Mouse (Mus musculus): Measurements from ENCODE around the gene Amotl1. TPM values are rescaled to one million over a fixed set of nuclear protein-coding genes. Genes with fewer than 3 reads are reported as not detected.

The Amotl1 gene
- total and polyA plus RNA-seq, 2 experiments, result 4.0 to 5.0 TPM

DNA sequence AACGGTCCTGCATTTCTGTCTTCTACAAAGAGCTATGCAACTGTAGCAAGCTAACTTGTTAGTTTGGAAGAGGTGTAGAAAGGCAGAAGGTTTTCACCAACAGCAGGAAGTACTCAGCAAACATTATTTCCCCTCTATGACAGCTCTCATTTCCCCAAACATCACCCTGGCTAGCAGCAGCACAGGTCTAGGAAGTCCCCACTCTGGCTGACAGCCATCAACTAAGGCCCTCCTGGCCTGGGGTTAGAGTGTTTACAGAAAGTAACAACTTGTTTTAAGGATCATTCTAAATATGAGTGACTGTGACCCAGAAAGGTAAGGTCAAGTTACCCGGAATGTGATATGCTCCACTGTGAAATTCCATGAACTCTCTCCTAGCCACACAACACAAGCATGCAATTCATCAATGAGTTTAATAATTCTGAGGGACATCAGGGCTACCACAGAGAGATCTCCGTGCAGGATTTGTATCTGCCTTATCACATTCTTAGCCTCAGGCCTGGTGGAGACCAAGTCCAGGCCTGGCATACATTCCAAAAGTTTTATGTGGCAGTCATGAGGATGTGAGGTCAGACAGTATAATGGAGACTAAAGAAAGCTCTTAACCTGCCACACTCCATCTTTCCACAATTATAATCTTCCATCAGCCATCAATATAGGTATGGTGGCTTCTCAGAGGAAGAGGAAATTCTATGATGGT lies 123.7 kb downstream of the Amotl1 start:
- Histone ChIP-seq H3K9ac (ENCODE audit: low read depth, low read length) (no peak overlapping the region), H3K36me3 (ENCODE audit: control insufficient read depth, insufficient read depth, low read length) (no peaks in the 10 kb centered on the region), H3K79me2 (ENCODE audit: control insufficient read depth, insufficient read depth, low read length) (no peaks in the 10 kb centered on the region), H3K27me3 (ENCODE audit: control insufficient read depth, insufficient read depth, low read length) (no peaks in the 10 kb centered on the region), H3K4me1 (ENCODE audit: control insufficient read depth, insufficient read depth, low read length) (no peaks in the 10 kb centered on the region), H3K27ac (replicated peaks; ENCODE audit: insufficient read depth, low read depth, low read length) (no peak overlapping the region), H3K4me3 (ENCODE audit: insufficient read depth, low read depth, low read length) (no peak overlapping the region)
- WGBS, result 61% methylated on average over 3 of the region's 3 CpGs
- TF ChIP-seq CTCF (IDR thresholded peaks at IDR 0.05; ENCODE audit: low read depth, low read length) (no peak), POLR2A (IDR thresholded peaks at IDR 0.05; ENCODE audit: extremely low read depth, insufficient read depth, low read length) (no peak)
- no peak for DNase-seq (ENCODE audit: extremely low read depth, low read depth, low spot score)

DNA sequence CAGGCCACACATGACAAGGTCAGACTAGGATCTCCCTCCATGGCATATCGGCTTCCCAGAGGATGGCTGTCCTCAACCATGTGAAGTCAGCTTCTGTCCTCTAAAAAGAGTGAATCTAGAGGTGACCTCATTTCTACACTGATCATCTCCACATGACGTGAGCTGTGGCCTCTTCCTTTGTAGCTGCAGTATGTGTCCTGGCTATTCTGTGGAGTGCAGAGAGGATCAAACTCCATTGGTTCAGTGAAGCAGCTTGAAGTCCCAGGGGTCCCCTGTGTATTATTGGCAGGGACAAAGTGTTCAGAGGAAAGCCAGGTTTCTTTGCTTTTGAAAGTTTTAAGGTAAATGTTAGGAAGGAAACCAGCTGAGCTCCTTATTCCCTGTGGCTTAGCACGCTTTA lies 126.8 kb downstream of the Amotl1 start:
- Histone ChIP-seq H3K4me1 (ENCODE audit: control insufficient read depth, insufficient read depth, low read length) (no peaks in the 10 kb centered on the region), H3K9ac (ENCODE audit: low read depth, low read length) (no peak overlapping the region), H3K27me3 (ENCODE audit: control insufficient read depth, insufficient read depth, low read length) (no peaks in the 10 kb centered on the region), H3K79me2 (ENCODE audit: control insufficient read depth, insufficient read depth, low read length) (no peaks in the 10 kb centered on the region), H3K36me3 (ENCODE audit: control insufficient read depth, insufficient read depth, low read length) (peaks cover 3% of the 10 kb centered on the region; the same call in 1 of the 2 replicates), H3K27ac (replicated peaks; ENCODE audit: insufficient read depth, low read depth, low read length) (no peak overlapping the region), H3K4me3 (ENCODE audit: insufficient read depth, low read depth, low read length) (no peak overlapping the region)
- TF ChIP-seq CTCF (IDR thresholded peaks at IDR 0.05; ENCODE audit: low read depth, low read length), result no peak
- DNase-seq (ENCODE audit: extremely low read depth, low read depth, low spot score), result no peak
- WGBS, result 89% methylated on average over 3 of the region's 3 CpGs

DNA sequence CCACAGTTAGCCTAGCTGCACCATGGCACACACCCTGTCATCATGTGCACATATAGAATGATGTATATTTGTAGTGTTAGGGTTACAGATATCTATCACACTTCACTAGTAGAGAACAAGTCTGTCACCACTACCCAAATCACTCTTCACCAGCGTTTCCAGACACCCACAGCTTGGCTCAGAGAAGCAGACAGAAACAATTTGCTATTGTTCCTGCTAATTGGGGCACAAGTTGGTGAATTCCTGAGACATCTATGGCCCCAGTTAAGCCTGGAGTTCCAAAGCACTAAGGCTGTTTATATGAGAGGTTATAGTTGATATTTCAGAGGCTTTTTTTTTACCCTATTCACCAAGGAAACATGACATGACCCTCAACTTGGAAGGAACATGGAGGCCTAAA lies 127.6 kb downstream of the Amotl1 start:
- no peak for TF ChIP-seq POLR2A (IDR thresholded peaks at IDR 0.05; ENCODE audit: extremely low read depth, insufficient read depth, low read length)
- no peak for TF ChIP-seq CTCF (IDR thresholded peaks at IDR 0.05; ENCODE audit: low read depth, low read length)
- 76% methylated on average over 1 of the region's 1 CpGs for whole genome bisulfite sequencing
- H3K27ac ChIP-seq (replicated peaks; ENCODE audit: insufficient read depth, low read depth, low read length), result no peak overlapping the region
- H3K4me1 ChIP-seq (ENCODE audit: control insufficient read depth, insufficient read depth, low read length), result no peaks in the 10 kb centered on the region
- H3K36me3 ChIP-seq (ENCODE audit: control insufficient read depth, insufficient read depth, low read length), result peaks cover 6% of the 10 kb centered on the region
- no peaks in the 10 kb centered on the region for H3K27me3 ChIP-seq (ENCODE audit: control insufficient read depth, insufficient read depth, low read length)
- H3K79me2 ChIP-seq (ENCODE audit: control insufficient read depth, insufficient read depth, low read length), result no peaks in the 10 kb centered on the region
- no peak overlapping the region for H3K4me3 ChIP-seq (ENCODE audit: insufficient read depth, low read depth, low read length)
- no peak overlapping the region for H3K9ac ChIP-seq (ENCODE audit: low read depth, low read length)
- DNase-seq (ENCODE audit: extremely low read depth, low read depth, low spot score), result no peak

DNA sequence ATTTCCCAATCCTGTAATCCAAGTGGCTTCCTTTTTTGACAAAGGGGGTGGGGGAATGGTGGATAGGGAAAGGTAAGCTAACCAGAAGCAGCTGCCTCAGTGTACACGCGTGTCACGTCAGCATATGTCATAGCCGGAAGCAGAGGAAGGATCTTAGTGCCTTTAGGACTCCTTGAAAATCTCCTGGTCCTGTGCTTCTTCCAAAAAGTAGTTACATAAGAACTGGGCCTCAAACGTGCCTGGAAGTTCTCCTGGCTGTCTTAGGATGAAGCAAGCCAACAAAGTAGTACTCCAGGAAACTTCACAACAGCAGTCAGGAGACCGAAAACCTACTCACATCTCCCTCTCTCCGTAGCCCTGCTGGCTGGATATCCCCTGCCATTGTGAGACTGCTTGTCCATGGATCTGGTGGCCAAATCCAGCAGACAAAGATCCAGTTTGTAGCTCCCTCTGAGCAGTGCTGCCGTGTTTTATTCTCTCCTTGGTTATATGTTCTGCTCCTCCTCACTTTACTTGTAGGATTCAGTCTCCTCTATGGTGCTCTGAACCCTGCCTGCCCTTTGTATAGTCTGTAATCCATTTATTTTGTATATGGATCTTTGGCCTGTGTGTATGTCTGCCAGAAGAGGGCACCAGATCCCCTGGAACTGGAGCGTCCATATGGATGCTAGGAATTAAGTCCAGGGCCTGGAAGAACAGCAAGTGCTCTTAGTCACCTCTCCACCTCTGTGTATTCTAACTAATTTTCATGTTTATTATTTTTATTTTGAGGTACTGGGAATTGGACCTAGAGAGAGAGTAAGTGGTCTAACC lies 132.0 kb downstream of the Amotl1 start:
- H3K79me2 ChIP-seq (ENCODE audit: control insufficient read depth, insufficient read depth, low read length), result no peaks in the 10 kb centered on the region
- TF ChIP-seq POLR2A (IDR thresholded peaks at IDR 0.05; ENCODE audit: extremely low read depth, insufficient read depth, low read length) (no peak), CTCF (IDR thresholded peaks at IDR 0.05; ENCODE audit: low read depth, low read length) (peak; percentile 39)
- no peaks in the 10 kb centered on the region for H3K4me1 ChIP-seq (ENCODE audit: control insufficient read depth, insufficient read depth, low read length)
- H3K27ac ChIP-seq (replicated peaks; ENCODE audit: insufficient read depth, low read depth, low read length), result no peak overlapping the region
- no peaks in the 10 kb centered on the region for H3K27me3 ChIP-seq (ENCODE audit: control insufficient read depth, insufficient read depth, low read length)
- H3K9ac ChIP-seq (ENCODE audit: low read depth, low read length), result no peak overlapping the region
- DNase-seq (ENCODE audit: extremely low read depth, low read depth, low spot score), result no peak
- WGBS, result 80% methylated on average over 9 of the region's 9 CpGs
- H3K4me3 ChIP-seq (ENCODE audit: insufficient read depth, low read depth, low read length), result no peak overlapping the region
- peaks cover 34% of the 10 kb centered on the region for H3K36me3 ChIP-seq (ENCODE audit: control insufficient read depth, insufficient read depth, low read length)

DNA sequence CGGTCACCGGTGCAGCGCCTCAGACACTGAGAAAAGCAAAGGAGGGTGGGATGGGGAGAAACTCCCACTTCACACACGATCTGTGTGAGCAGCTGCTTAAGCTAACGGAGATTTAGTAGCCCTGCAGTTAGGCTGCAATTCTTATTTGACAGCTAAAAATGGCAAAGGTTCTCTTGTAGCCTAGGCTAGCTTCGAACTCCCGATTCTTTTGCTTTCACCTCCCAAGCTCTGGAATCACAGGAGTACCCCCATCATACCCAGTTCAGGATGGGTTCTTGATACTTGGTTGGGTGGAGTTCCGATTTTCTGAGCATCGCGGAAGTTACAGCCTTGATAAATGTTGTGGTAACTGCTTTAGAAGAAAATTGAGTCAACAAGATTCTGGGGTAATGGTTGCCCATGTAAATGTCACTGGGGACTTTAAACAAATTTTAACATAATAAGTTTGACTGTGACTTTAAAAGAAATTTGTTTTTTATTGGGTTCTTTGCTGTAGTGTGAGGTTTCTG lies 143.9 kb downstream of the Amotl1 start:
- TF ChIP-seq POLR2A (IDR thresholded peaks at IDR 0.05; ENCODE audit: extremely low read depth, insufficient read depth, low read length) (no peak), CTCF (IDR thresholded peaks at IDR 0.05; ENCODE audit: low read depth, low read length) (no peak)
- H3K4me1 ChIP-seq (ENCODE audit: control insufficient read depth, insufficient read depth, low read length), result peaks cover 1% of the 10 kb centered on the region; the same call in 1 of the 2 replicates
- peak overlapping the region; percentile 98 for H3K9ac ChIP-seq (ENCODE audit: low read depth, low read length)
- H3K27ac ChIP-seq (replicated peaks; ENCODE audit: insufficient read depth, low read depth, low read length), result peak overlapping the region; percentile 68
- DNase-seq (ENCODE audit: extremely low read depth, low read depth, low spot score), result no peak
- H3K4me3 ChIP-seq (ENCODE audit: insufficient read depth, low read depth, low read length), result peak overlapping the region; percentile 99
- peaks cover 5% of the 10 kb centered on the region for H3K79me2 ChIP-seq (ENCODE audit: control insufficient read depth, insufficient read depth, low read length)
- H3K27me3 ChIP-seq (ENCODE audit: control insufficient read depth, insufficient read depth, low read length), result no peaks in the 10 kb centered on the region
- peaks cover 33% of the 10 kb centered on the region for H3K36me3 ChIP-seq (ENCODE audit: control insufficient read depth, insufficient read depth, low read length)
- 3% methylated on average over 10 of the region's 10 CpGs for WGBS

Data from liver, adult 2 months (tissue).